Mouse (Mus musculus) E14TG2a.4 (cell line): ENCODE measurements around the gene Rnaset2b.
"Not testable (repeated sequence)": the region's sequence is repeated elsewhere in the genome, so short reads cannot be mapped to it uniquely, and the experiment has no call there.

Experiments used
- CTCF ChIP-seq: conservative IDR thresholded peaks from 2 replicates; pipeline ENCODE4 v1.5.1; 2014; ENCODE audit warnings: low read length
- POU5F1 ChIP-seq: IDR thresholded peaks from 2 replicates; pipeline ENCODE4 v1.6.1; 2014; ENCODE audit warnings: low read length, borderline replicate concordance

GRCm38 (mm10) chr17:6962339-6962738, 8.1 kb upstream of the Rnaset2b start:
- TF ChIP-seq CTCF, POU5F1: not testable (repeated sequence)
